Mouse (Mus musculus): ENCODE data around the gene Plet1.

- TF ChIP-seq CTCF (IDR thresholded peaks at IDR 0.05; ENCODE audit: borderline replicate concordance, insufficient read depth, low read length) (no peak), POLR2A (IDR thresholded peaks at IDR 0.05; ENCODE audit: low read depth, low read length) (no peak)
Observed at GRCm38 (mm10) chr9:50457596-50457995, 36.7 kb upstream of the Plet1 start.

Data from embryonic fibroblast, embryonic 13.5 days (primary cell).